Mouse (Mus musculus) hindbrain, embryonic 10.5 days (tissue): Measurements from ENCODE around the gene Psmd10. TPM values are rescaled to one million over a fixed set of nuclear protein-coding genes. Genes with fewer than 3 reads are reported as not detected.

Experiments used
- DNase-seq: peaks from one replicate; pipeline ENCODE4 v3.0.0-alpha.2; 2017; ENCODE audit warnings: low spot score
- H3K27ac ChIP-seq: fragments of 300-500 bp; sonication (generic); 2 replicates; pipeline ENCODE4 v1.5.1; 2016; ENCODE audit warnings: mild to moderate bottlenecking, moderate library complexity
- H3K27me3 ChIP-seq: fragments of 300-500 bp; sonication (generic); 2 replicates; pipeline ENCODE4 v1.6.1; 2016; ENCODE audit warnings: mild to moderate bottlenecking; ENCODE audit not compliant: poor library complexity, insufficient read depth, severe bottlenecking
- H3K36me3 ChIP-seq: fragments of 300-500 bp; sonication (generic); 2 replicates; pipeline ENCODE4 v1.6.1; 2016; ENCODE audit warnings: mild to moderate bottlenecking, moderate library complexity
- H3K4me1 ChIP-seq: fragments of 300-500 bp; sonication (generic); replicated peaks from 2 replicates; pipeline ENCODE4 v1.6.1; 2016; ENCODE audit warnings: mild to moderate bottlenecking
- H3K4me3 ChIP-seq: fragments of 300-500 bp; sonication (generic); 2 replicates; pipeline ENCODE4 v1.5.1; 2016; ENCODE audit warnings: mild to moderate bottlenecking, moderate library complexity
- H3K9me3 ChIP-seq: fragments of 300-500 bp; sonication (generic); 2 replicates; pipeline ENCODE4 v1.6.1; 2016; ENCODE audit warnings: mild to moderate bottlenecking, moderate library complexity
- WGBS: fragments of 180-500 bp; shearing (Covaris S2); methylation state at CpG from one replicate; pipeline ENCODE4 v1.1.7; 2016; 5-methylcytosine and 5-hydroxymethylcytosine counted together
- polyA plus RNA-seq: library from polyadenylated mRNA; unstranded; fragments of >200 nt; fragmentation: Nextera tagmentation; extraction: Ambion mirVana; gene quantifications from 2 replicates; pipeline ENCODE4 v1.2.1, GENCODE M21; 2016

Psmd10 gene
- polyA plus RNA-seq, 1 experiment from 2014 or later = 52.3 TPM

GRCm38 (mm10) chrX:140936271-140936670 lies 20.3 kb downstream of the Psmd10 start:
- WGBS = 77% methylated on average over 5 of the region's 5 CpGs

GRCm38 (mm10) chrX:140933263-140933662 lies 23.3 kb downstream of the Psmd10 start:
- Histone ChIP-seq H3K27ac (no peak overlapping the region), H3K9me3 (no peaks in the 10 kb centered on the region), H3K4me1 (no peaks in the 10 kb centered on the region), H3K27me3 (peaks cover 83% of the 10 kb centered on the region), H3K4me3 (no peak overlapping the region), H3K36me3 (no peaks in the 10 kb centered on the region)
- DNase-seq = no peak
- 85% methylated on average over 3 of the region's 3 CpGs for WGBS

More at GRCm38 (mm10) chrX:140936271-140936670, 20.3 kb downstream of the Psmd10 start:
- DNase-seq = no peak
- Histone ChIP-seq H3K4me1 (no peaks in the 10 kb centered on the region), H3K36me3 (no peaks in the 10 kb centered on the region), H3K9me3 (no peaks in the 10 kb centered on the region), H3K27me3 (peaks cover 80% of the 10 kb centered on the region), H3K4me3 (no peak overlapping the region), H3K27ac (no peak overlapping the region)

- H3K27me3 ChIP-seq = peaks cover 84% of the 10 kb centered on the region
Measured at GRCm38 (mm10) chrX:140932066-140932465, 24.5 kb downstream of the Psmd10 start.

GRCm38 (mm10) chrX:140921321-140921720 lies 35.2 kb downstream of the Psmd10 start:
- H3K36me3 ChIP-seq = no peaks in the 10 kb centered on the region
- DNase-seq = no peak
- no peak overlapping the region for H3K4me3 ChIP-seq
- WGBS = 82% methylated on average over 6 of the region's 6 CpGs
- peaks cover 83% of the 10 kb centered on the region for H3K27me3 ChIP-seq
- H3K9me3 ChIP-seq = no peaks in the 10 kb centered on the region
- no peaks in the 10 kb centered on the region for H3K4me1 ChIP-seq
- no peak overlapping the region for H3K27ac ChIP-seq

More at GRCm38 (mm10) chrX:140932066-140932465, 24.5 kb downstream of the Psmd10 start:
- H3K27ac ChIP-seq = no peak overlapping the region
- 75% methylated on average over 3 of the region's 3 CpGs for WGBS
- DNase-seq = no peak
- no peak overlapping the region for H3K4me3 ChIP-seq
- no peaks in the 10 kb centered on the region for H3K4me1 ChIP-seq
- H3K36me3 ChIP-seq = no peaks in the 10 kb centered on the region
- H3K9me3 ChIP-seq = no peaks in the 10 kb centered on the region

GRCm38 (mm10) chrX:140907360-140907759 lies 49.2 kb downstream of the Psmd10 start, which contains the start of gene Vsig1:
Vsig1 (plus strand) TSS chrX:140907608.
- Histone ChIP-seq H3K36me3 (no peaks in the 10 kb centered on the region), H3K4me1 (no peaks in the 10 kb centered on the region), H3K9me3 (no peaks in the 10 kb centered on the region), H3K4me3 (no peak within 1 kb of the TSS), H3K27ac (no peak within 1 kb of the TSS), H3K27me3 (peaks cover 36% of the 10 kb centered on the region)
- WGBS = 75% methylated on average over 7 of the region's 7 CpGs
- no peak for DNase-seq

GRCm38 (mm10) chrX:140903487-140903886 lies 53.0 kb downstream of the Psmd10 start:
- Histone ChIP-seq H3K4me1 (no peaks in the 10 kb centered on the region), H3K9me3 (no peaks in the 10 kb centered on the region), H3K27me3 (peaks cover 35% of the 10 kb centered on the region), H3K27ac (no peak overlapping the region), H3K36me3 (no peaks in the 10 kb centered on the region), H3K4me3 (no peak overlapping the region)
- no peak for DNase-seq
- WGBS = 81% methylated on average over 3 of the region's 3 CpGs

Other genes starting within 250 kb of the Psmd10 start
- gene Tex13b, start 143.3 kb downstream of the Psmd10 start, polyA plus RNA-seq = not detected in 2 replicates
- not detected in 2 replicates for gene Vsig1, start 49.1 kb downstream of the Psmd10 start, polyA plus RNA-seq
- 13.5 and 15.1 TPM in 2 replicates for gene Atg4a, start 179 bp upstream of the Psmd10 start, polyA plus RNA-seq